In the genomic region with DNA sequence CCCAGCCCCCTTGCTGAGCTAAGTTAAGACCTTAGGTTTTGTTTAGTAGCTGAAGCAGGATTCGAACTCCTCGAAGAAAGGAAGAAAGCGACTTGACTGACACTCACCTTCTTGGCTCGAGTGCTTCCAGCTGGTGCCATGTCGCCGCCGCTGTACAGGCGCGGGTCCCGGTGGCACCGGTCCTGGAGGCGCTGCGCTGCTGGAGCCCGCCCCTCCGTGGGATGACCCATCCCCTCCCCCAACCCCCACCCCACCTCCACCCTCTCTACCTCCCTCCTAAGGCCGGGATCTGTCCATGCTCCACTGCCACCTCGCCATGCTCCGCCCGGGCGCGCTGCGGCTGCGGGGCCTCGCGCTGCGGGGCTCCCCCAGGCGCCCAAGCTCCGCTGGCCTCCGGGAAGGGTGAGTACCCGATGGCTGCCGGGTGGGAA, we compare ENCODE assay signal across 11 mouse cellular contexts. TPM values are rescaled to one million over a fixed set of nuclear protein-coding genes. Genes with fewer than 3 reads are reported as not detected.
DNase-seq lines count a peak whose midpoint lies in the region; ATAC-seq lines count a peak whose summit lies in the region.
"Had no signal": no experiment of that assay in that cellular context is flagged by ENCODE, and none has a peak within 500 bp of the region (broad histone marks: within the 10 kb centered on the region; RNA-seq: fewer than 3 reads in every experiment).

A gene (minus strand): TSS at position 172 of the 431 bp plus-strand sequence.
A gene (plus strand): TSS at position 303 of the 431 bp plus-strand sequence.

- no peaks in the 10 kb centered on the region for H3K9me3 ChIP-seq in heart, embryonic 11.5 days (replicated peaks; ENCODE audit: control insufficient read depth, low read length)
- no peaks in the 10 kb centered on the region for H3K9me3 ChIP-seq in hindbrain, embryonic 13.5 days
- no peaks in the 10 kb centered on the region for H3K9me3 ChIP-seq in limb, embryonic 11.5 days (ENCODE audit: control insufficient read depth, low read length)
- H3K9me3 ChIP-seq in neural tube, embryonic 12.5 days: no peaks in the 10 kb centered on the region
- H3K9me3 ChIP-seq: G1E had no signal

- H3K4me1 ChIP-seq in heart, embryonic 11.5 days (ENCODE audit: control insufficient read depth, insufficient read depth, low read length): no peaks in the 10 kb centered on the region
- H3K4me1 ChIP-seq in hindbrain, embryonic 13.5 days (replicated peaks): no peaks in the 10 kb centered on the region
- H3K4me1 ChIP-seq in limb, embryonic 11.5 days (ENCODE audit: control insufficient read depth, insufficient read depth, low read length): no peaks in the 10 kb centered on the region
- H3K4me1 ChIP-seq in neural tube, embryonic 12.5 days: no peaks in the 10 kb centered on the region

- no peak for ATAC-seq in heart, embryonic 11.5 days (replicated peaks; ENCODE audit: insufficient number of reproducible peaks, low FRiP score, low TSS enrichment)
- ATAC-seq in hindbrain, embryonic 13.5 days (ENCODE audit: low FRiP score): no peak
- no peak for ATAC-seq in limb, embryonic 11.5 days (ENCODE audit: insufficient number of reproducible peaks, low FRiP score, low TSS enrichment, low read depth)
- ATAC-seq in neural tube, embryonic 12.5 days (ENCODE audit: low FRiP score, low read depth): no peak
- ATAC-seq in CD4-positive, CD25-positive, alpha-beta regulatory T cell, adult 4 months: no peak

- intact Hi-C loops in heart, postnatal 14 days (cut with DNase I): no loop called here

- H3K4me3 ChIP-seq in heart, embryonic 11.5 days (ENCODE audit: low read depth, low read length): peak within 1 kb of the TSS; percentile 30
- H3K4me3 ChIP-seq in hindbrain, embryonic 13.5 days: 0 out of 2 replicates have a peak within 1 kb of the TSS, but pooled peaks have one; percentile 15
- H3K4me3 ChIP-seq in limb, embryonic 11.5 days (ENCODE audit: low read depth, low read length): 0 out of 2 replicates have a peak within 1 kb of the TSS, but pooled peaks have one; percentile 9
- no peak within 1 kb of the TSS for H3K4me3 ChIP-seq in neural tube, embryonic 12.5 days

- no peak within 1 kb of the TSS for H3K27ac ChIP-seq in heart, embryonic 11.5 days (ENCODE audit: low read depth, low read length)
- H3K27ac ChIP-seq in hindbrain, embryonic 13.5 days: no peak within 1 kb of the TSS
- no peak within 1 kb of the TSS for H3K27ac ChIP-seq in limb, embryonic 11.5 days (replicated peaks; ENCODE audit: low read depth, low read length)
- no peak within 1 kb of the TSS for H3K27ac ChIP-seq in neural tube, embryonic 12.5 days

- no peak within 1 kb of the TSS for H3K9ac ChIP-seq in heart, embryonic 11.5 days (ENCODE audit: low read depth, low read length)
- no peak within 1 kb of the TSS for H3K9ac ChIP-seq in hindbrain, embryonic 13.5 days
- H3K9ac ChIP-seq in limb, embryonic 11.5 days (ENCODE audit: low read length): no peak within 1 kb of the TSS
- no peak within 1 kb of the TSS for H3K9ac ChIP-seq in neural tube, embryonic 12.5 days

- H3K36me3 ChIP-seq in heart, embryonic 11.5 days (ENCODE audit: control insufficient read depth, insufficient read depth, low read length): no peaks in the 10 kb centered on the region
- H3K36me3 ChIP-seq in hindbrain, embryonic 13.5 days: no peaks in the 10 kb centered on the region
- H3K36me3 ChIP-seq in limb, embryonic 11.5 days (ENCODE audit: control insufficient read depth, insufficient read depth, low read length): no peaks in the 10 kb centered on the region
- H3K36me3 ChIP-seq in neural tube, embryonic 12.5 days: no peaks in the 10 kb centered on the region
- H3K36me3 ChIP-seq: G1E had no signal

- DNase-seq in heart, postnatal 14 days: no peak
- DNase-seq in limb, embryonic 11.5 days (ENCODE audit: low spot score): no peak
- DNase-seq in gastrocnemius, postnatal 4 days (ENCODE audit: low spot score in 2 of 2): no peak
- DNase-seq in right cerebral cortex, postnatal 36 days (ENCODE audit: low spot score in 2 of 2): no peak
- DNase-seq: cerebellum, adult 9-11 months; layer of hippocampus, adult 9-11 months had no signal

- peaks cover 7% of the 10 kb centered on the region for H3K27me3 ChIP-seq in heart, embryonic 11.5 days (ENCODE audit: control insufficient read depth, insufficient read depth, low read length)
- H3K27me3 ChIP-seq in hindbrain, embryonic 13.5 days: peaks cover 17% of the 10 kb centered on the region
- peaks cover 11% of the 10 kb centered on the region for H3K27me3 ChIP-seq in limb, embryonic 11.5 days (ENCODE audit: control insufficient read depth, insufficient read depth, low read length)
- H3K27me3 ChIP-seq in neural tube, embryonic 12.5 days (replicated peaks): peaks cover 12% of the 10 kb centered on the region; the same call in 1 of the 2 replicates

- 4% methylated on average over 31 of the region's 31 CpGs for WGBS in heart, embryonic 11.5 days (ENCODE audit: insufficient replicate concordance)
- 7% methylated on average over 31 of the region's 31 CpGs for WGBS in hindbrain, embryonic 13.5 days
- 5% methylated on average over 29 of the region's 31 CpGs for WGBS in limb, embryonic 11.5 days
- WGBS in neural tube, embryonic 12.5 days: 7% methylated on average over 31 of the region's 31 CpGs

- peak within 1 kb of the TSS; percentile 55 for H3K4me2 ChIP-seq in heart, embryonic 11.5 days
- H3K4me2 ChIP-seq in hindbrain, embryonic 13.5 days: peak within 1 kb of the TSS; percentile 33
- peak within 1 kb of the TSS; percentile 15; the same call in 1 of the 2 replicates for H3K4me2 ChIP-seq in limb, embryonic 11.5 days (ENCODE audit: low read depth, severe bottlenecking)
- H3K4me2 ChIP-seq in neural tube, embryonic 12.5 days (replicated peaks): peak within 1 kb of the TSS; percentile 50

RNA-seq across cellular contexts. Expression of the first gene that starts in this region (rescaled TPM):
- 0.14 and 0.39 TPM in 2 replicates for polyA plus RNA-seq in heart, embryonic 11.5 days (2014; fragmentation: Nextera tagmentation; extraction: Ambion mirVana)
- not detected for total RNA-seq in heart, postnatal 14 days (2021)
- polyA plus RNA-seq in hindbrain, embryonic 13.5 days (2015; fragmentation: Nextera tagmentation; extraction: Ambion mirVana): 0.09 and 0.13 TPM in 2 replicates
- polyA plus RNA-seq in limb, embryonic 11.5 days (2014; fragmentation: Nextera tagmentation; extraction: Ambion mirVana): 0.07 TPM in 1 of 2 replicates, not detected in the other
- not detected in 2 replicates for polyA plus RNA-seq in neural tube, embryonic 12.5 days (2016; fragmentation: Nextera tagmentation; extraction: Ambion mirVana)
- under 1 TPM in 1 of 2 experiments, not detected in 1; 0.13 TPM for total RNA-seq in gastrocnemius, postnatal 4 days (2021)
- polyA plus RNA-seq in CD4-positive, CD25-positive, alpha-beta regulatory T cell, adult 4 months (2017; shearing (Covaris generic)): under 1 TPM in 1 of 2 experiments, not detected in 1; 0.13 TPM
- total RNA-seq: G1E had no signal
- polyA plus RNA-seq: G1E had no signal

RNA-seq across cellular contexts. Expression of the second gene that starts in this region (rescaled TPM):
- 0.24 and 0.46 TPM in 2 replicates for polyA plus RNA-seq in heart, embryonic 11.5 days (2014; fragmentation: Nextera tagmentation; extraction: Ambion mirVana)
- total RNA-seq in heart, postnatal 14 days (2021): not detected
- polyA plus RNA-seq in hindbrain, embryonic 13.5 days (2015; fragmentation: Nextera tagmentation; extraction: Ambion mirVana): 0.14 and 0.66 TPM in 2 replicates
- not detected in 2 replicates for polyA plus RNA-seq in limb, embryonic 11.5 days (2014; fragmentation: Nextera tagmentation; extraction: Ambion mirVana)
- 0.06 and 0.09 TPM in 2 replicates for polyA plus RNA-seq in neural tube, embryonic 12.5 days (2016; fragmentation: Nextera tagmentation; extraction: Ambion mirVana)
- under 1 TPM; 0.10 to 0.23 TPM for total RNA-seq in gastrocnemius, postnatal 4 days (2021)
- not detected for polyA plus RNA-seq in CD4-positive, CD25-positive, alpha-beta regulatory T cell, adult 4 months (2017; shearing (Covaris generic))
- polyA plus RNA-seq: G1E had no signal
